Mouse (Mus musculus): ENCODE results near the gene Nuak1. TPM values are rescaled to one million over a fixed set of nuclear protein-coding genes. Genes with fewer than 3 reads are reported as not detected.

Nuak1 gene
- total RNA-seq (2023; ENCODE audit: inconsistent age), result 1.5 to 2.9 TPM (median 1.9 TPM) in 4 replicates

DNA sequence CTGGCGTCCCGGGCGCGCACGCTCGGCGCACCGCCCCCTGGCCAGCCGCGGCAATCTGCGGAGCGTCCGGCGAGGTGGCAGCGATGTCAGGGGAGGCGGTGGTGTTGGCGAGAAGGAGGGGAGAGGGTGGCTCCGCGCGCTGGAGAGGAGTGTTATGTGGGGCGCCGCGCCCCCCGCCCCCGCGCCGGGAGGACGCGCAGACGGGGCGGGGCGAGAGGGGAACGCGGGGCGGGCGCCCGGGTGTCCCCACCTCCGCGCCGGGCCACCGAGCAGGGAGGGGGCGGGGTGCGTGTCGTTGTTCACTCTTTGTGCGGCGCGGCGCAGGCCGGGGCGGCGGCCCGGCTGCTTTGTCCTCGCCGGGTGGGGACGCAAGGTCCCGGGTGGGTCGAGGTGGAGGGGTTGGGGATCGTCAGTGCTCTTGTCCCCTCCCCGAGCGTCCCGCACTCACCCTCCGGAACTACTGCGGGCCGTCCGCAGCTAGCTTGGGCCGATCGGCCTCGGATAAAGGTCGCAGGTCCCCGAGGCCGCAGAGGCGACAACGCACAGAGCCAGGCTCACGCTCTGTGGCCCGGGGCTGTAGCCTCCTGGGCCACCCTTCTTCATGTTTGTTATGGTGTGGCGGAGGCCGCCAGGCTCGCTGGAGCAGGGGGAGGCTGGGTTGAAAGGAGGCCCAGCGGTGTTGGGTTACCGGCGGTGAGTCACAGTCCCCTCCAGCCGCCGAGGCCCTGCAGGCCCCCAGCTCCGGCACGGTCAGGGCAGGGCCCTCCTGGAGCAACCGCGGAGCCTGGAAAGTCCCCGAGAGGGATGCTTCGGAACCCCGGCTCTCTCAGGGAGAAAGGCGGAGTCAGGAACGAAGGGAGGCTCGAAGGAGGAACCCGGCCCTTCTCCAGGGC, at the start of gene Nuak1:
TSS of gene Nuak1 (minus strand) at position 57 of the 893 bp plus-strand sequence.

Other genes with a start within 250 kb of the Nuak1 start
- gene Ckap4, start 93.5 kb upstream of the Nuak1 start, total RNA-seq (2023; ENCODE audit: inconsistent age), result 13.3 to 16.1 TPM (median 15.4 TPM) in 4 replicates
- gene Tcp11l2, start 136.0 kb upstream of the Nuak1 start, total RNA-seq (2023; ENCODE audit: inconsistent age), result 135 to 160 TPM (median 156 TPM) in 4 replicates
- gene Polr3b, start 181.7 kb upstream of the Nuak1 start, total RNA-seq (2023; ENCODE audit: inconsistent age), result 38.7 to 49.7 TPM (median 40.9 TPM) in 4 replicates

All from B cell, adult (primary cell).